In the genomic region with DNA sequence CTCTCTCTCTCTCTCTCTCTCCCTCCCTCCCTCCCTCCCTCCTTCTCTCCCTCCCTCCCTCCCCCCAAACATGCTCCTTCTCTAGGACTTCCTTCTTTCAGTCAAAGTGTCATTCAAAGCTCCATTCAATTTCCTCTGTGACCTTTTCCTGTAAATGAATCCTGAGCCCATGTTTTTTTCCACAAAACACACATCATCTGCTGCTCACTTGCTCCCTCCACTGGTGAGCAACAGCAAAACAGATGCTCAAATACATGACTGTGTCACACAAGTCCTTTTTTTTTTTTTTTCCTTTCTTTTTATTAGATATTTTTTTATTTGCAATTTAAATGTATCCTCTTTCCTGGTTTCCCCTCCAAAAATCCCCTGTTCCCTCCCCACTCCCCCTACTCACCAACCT, we compare ENCODE assay signal across 9 mouse cellular contexts.
DNase-seq lines count a peak whose midpoint lies in the region; ATAC-seq and TF ChIP-seq lines count a peak whose summit lies in the region.
"Had no signal": no experiment of that assay in that cellular context is flagged by ENCODE, and none has a peak within 500 bp of the region (broad histone marks: within the 10 kb centered on the region; RNA-seq: fewer than 3 reads in every experiment).

No protein-coding gene starts in this region.

- no peak overlapping the region for H3K4me3 ChIP-seq in heart, embryonic 11.5 days (ENCODE audit: low read depth, low read length)
- H3K4me3 ChIP-seq in thymus, adult 2 months (ENCODE audit: control insufficient read depth, insufficient read depth, low read length) = no peak overlapping the region
- H3K4me3 ChIP-seq: neural tube, embryonic 12.5 days had no signal

- H3K36me3 ChIP-seq in heart, embryonic 11.5 days (ENCODE audit: control insufficient read depth, insufficient read depth, low read length) = no peaks in the 10 kb centered on the region
- no peaks in the 10 kb centered on the region for H3K36me3 ChIP-seq in thymus, adult 2 months (ENCODE audit: control insufficient read depth, insufficient read depth, low read length)
- H3K36me3 ChIP-seq: neural tube, embryonic 12.5 days had no signal

- TF ChIP-seq CTCF in thymus, adult 2 months (IDR thresholded peaks at IDR 0.05; ENCODE audit: borderline replicate concordance, control insufficient read depth, extremely low read depth, insufficient read depth, low read length, poor library complexity) = no peak

- no peak overlapping the region for H3K4me2 ChIP-seq in heart, embryonic 11.5 days
- H3K4me2 ChIP-seq: neural tube, embryonic 12.5 days had no signal

- H3K9me3 ChIP-seq in heart, embryonic 11.5 days (replicated peaks; ENCODE audit: control insufficient read depth, low read length) = no peaks in the 10 kb centered on the region
- H3K9me3 ChIP-seq: neural tube, embryonic 12.5 days had no signal

- TF ChIP-seq POLR2A in thymus, adult 2 months (IDR thresholded peaks at IDR 0.05; ENCODE audit: control insufficient read depth, extremely low read depth, insufficient read depth, low read length, poor library complexity) = no peak

- H3K9ac ChIP-seq in heart, embryonic 11.5 days (ENCODE audit: low read depth, low read length) = no peak overlapping the region
- H3K9ac ChIP-seq: neural tube, embryonic 12.5 days had no signal

- H3K4me1 ChIP-seq in heart, embryonic 11.5 days (ENCODE audit: control insufficient read depth, insufficient read depth, low read length) = no peaks in the 10 kb centered on the region
- no peaks in the 10 kb centered on the region for H3K4me1 ChIP-seq in thymus, adult 2 months (replicated peaks; ENCODE audit: control insufficient read depth, insufficient read depth, low read length)
- H3K4me1 ChIP-seq: neural tube, embryonic 12.5 days had no signal

- H3K27ac ChIP-seq in heart, embryonic 11.5 days (ENCODE audit: low read depth, low read length) = no peak overlapping the region
- no peak overlapping the region for H3K27ac ChIP-seq in thymus, adult 2 months (ENCODE audit: control insufficient read depth, insufficient read depth, low read length)
- H3K27ac ChIP-seq: neural tube, embryonic 12.5 days had no signal

- no peaks in the 10 kb centered on the region for H3K27me3 ChIP-seq in heart, embryonic 11.5 days (ENCODE audit: control insufficient read depth, insufficient read depth, low read length)
- H3K27me3 ChIP-seq in thymus, adult 2 months (ENCODE audit: control insufficient read depth, insufficient read depth, low read length) = no peaks in the 10 kb centered on the region
- H3K27me3 ChIP-seq: neural tube, embryonic 12.5 days had no signal

- ATAC-seq in heart, embryonic 11.5 days (replicated peaks; ENCODE audit: insufficient number of reproducible peaks, low FRiP score, low TSS enrichment) = no peak
- ATAC-seq in activated CD4-positive, CD25-positive, alpha-beta regulatory T cell, adult 4 months = no peak

- DNase-seq in heart, postnatal 4 days = peak; percentile 62
- DNase-seq in thymus, adult 2 months = peak; percentile 6
- no peak for DNase-seq in thymus, adult 18-20 months
- DNase-seq in adrenal gland, postnatal 36 days = peak; percentile 46 to 64
- DNase-seq in kidney, postnatal 14 days = peak; percentile 48
- peak; percentile 64 for DNase-seq in retina, embryonic 14.5 days (ENCODE audit: low spot score)

Comparison
In these comparisons a context has a peak if more than half of its experiments do, and no peak if none do; other contexts are left out.
1. DNase-seq: peak in heart, postnatal 4 days (single experiment), thymus, adult 2 months (single experiment), adrenal gland, postnatal 36 days (2 of 2), kidney, postnatal 14 days (single experiment) and retina, embryonic 14.5 days (single experiment); none in thymus, adult 18-20 months (0 of 2).